Mouse (Mus musculus) spleen, adult 2 months (tissue): Measurements from ENCODE around the gene Gm10985. TPM values are rescaled to one million over a fixed set of nuclear protein-coding genes. Genes with fewer than 3 reads are reported as not detected.

Experiments used
- DNase-seq, 2 experiments: peaks; one replicate each; pipeline versions ENCODE4 v3.0.0 to v3.0.0-alpha.2; 2012 to 2021; ENCODE audit warnings: low spot score in 2 of 2, low read depth in 1 of 2
- H3K27ac ChIP-seq: fragments of 200-500 bp; 2 replicates; pipeline ENCODE4 v1.5.1; 2012; ENCODE audit warnings: low read length, inconsistent platforms; ENCODE audit not compliant: insufficient read depth
- H3K27me3 ChIP-seq: fragments of 200-500 bp; 2 replicates; pipeline ENCODE4 v1.6.1; 2012; ENCODE audit warnings: mild to moderate bottlenecking, moderate library complexity, low read length, inconsistent platforms; ENCODE audit not compliant: control insufficient read depth, insufficient read depth
- H3K36me3 ChIP-seq: fragments of 200-500 bp; 2 replicates; pipeline ENCODE4 v1.6.1; 2012; ENCODE audit warnings: mild to moderate bottlenecking, low read length, inconsistent platforms; ENCODE audit not compliant: control insufficient read depth, insufficient read depth
- H3K4me1 ChIP-seq: fragments of 200-500 bp; 2 replicates; pipeline ENCODE4 v1.6.1; 2011; ENCODE audit warnings: inconsistent platforms; ENCODE audit not compliant: control insufficient read depth, insufficient read depth, insufficient read length
- H3K4me3 ChIP-seq: fragments of 200-500 bp; 2 replicates; pipeline ENCODE4 v1.5.1; 2011; ENCODE audit warnings: mild to moderate bottlenecking, inconsistent platforms; ENCODE audit not compliant: insufficient read depth, insufficient read length; ENCODE audit errors: extremely low read depth
- CTCF ChIP-seq: fragments of 200-500 bp; IDR thresholded peaks from 2 replicates; pipeline ENCODE4 v1.5.1; 2011; ENCODE audit warnings: mild to moderate bottlenecking, inconsistent platforms; ENCODE audit not compliant: insufficient read depth, insufficient read length, insufficient replicate concordance; ENCODE audit errors: extremely low read depth
- POLR2A ChIP-seq: fragments of 200-500 bp; IDR thresholded peaks from 2 replicates; pipeline ENCODE4 v1.6.1; 2011; ENCODE audit warnings: low read depth, low read length, inconsistent platforms
- WGBS: fragments of 180-500 bp; shearing (Covaris S2); methylation state at CpG from one replicate; pipeline ENCODE4 v1.1.7; 2018; 5-methylcytosine and 5-hydroxymethylcytosine counted together
- polyA plus RNA-seq: library from polyadenylated mRNA; depleted of rRNA; stranded (reverse); fragments of >200 nt; gene quantifications from 2 replicates; pipeline ENCODE4 v1.2.3, GENCODE M21; 2012; rRNA removed

Gene Gm10985
- polyA plus RNA-seq, 1 experiment: not detected

GRCm38 (mm10) chr3:53871596-53871995, 26.7 kb downstream of the Gm10985 start:
- Histone ChIP-seq H3K36me3 (no peaks in the 10 kb centered on the region), H3K27ac (no peak overlapping the region), H3K4me1 (no peaks in the 10 kb centered on the region), H3K27me3 (no peaks in the 10 kb centered on the region), H3K4me3 (no peak overlapping the region)
- no peak for DNase-seq
- WGBS: 89% methylated on average over 1 of the region's 1 CpGs
- no peak for TF ChIP-seq CTCF
- TF ChIP-seq POLR2A: no peak

GRCm38 (mm10) chr3:53890619-53891540, 46.0 kb downstream of the Gm10985 start:
- Histone ChIP-seq H3K36me3 (no peaks in the 10 kb centered on the region), H3K4me1 (no peaks in the 10 kb centered on the region), H3K27ac (no peak overlapping the region), H3K4me3 (no peak overlapping the region), H3K27me3 (no peaks in the 10 kb centered on the region)
- DNase-seq: no peak
- 93% methylated on average over 12 of the region's 12 CpGs for WGBS
- TF ChIP-seq POLR2A: no peak
- TF ChIP-seq CTCF: no peak

Other genes with a start within 250 kb of the Gm10985 start
- 1.2 and 1.7 TPM in 2 replicates for gene Frem2, start 187.7 kb upstream of the Gm10985 start, polyA plus RNA-seq
- 1.9 and 3.1 TPM in 2 replicates for gene Ufm1, start 18.7 kb downstream of the Gm10985 start, polyA plus RNA-seq